Mouse (Mus musculus) urinary bladder, postnatal 4 days (tissue): Measurements from ENCODE around the gene Kcnq1.

ENCODE experiments used
- DNase-seq, 2 experiments: peaks; one replicate each; pipeline ENCODE4 v3.0.0; 2021 to 2022; ENCODE audit warnings: low spot score in 2 of 2

The Kcnq1 gene

DNA sequence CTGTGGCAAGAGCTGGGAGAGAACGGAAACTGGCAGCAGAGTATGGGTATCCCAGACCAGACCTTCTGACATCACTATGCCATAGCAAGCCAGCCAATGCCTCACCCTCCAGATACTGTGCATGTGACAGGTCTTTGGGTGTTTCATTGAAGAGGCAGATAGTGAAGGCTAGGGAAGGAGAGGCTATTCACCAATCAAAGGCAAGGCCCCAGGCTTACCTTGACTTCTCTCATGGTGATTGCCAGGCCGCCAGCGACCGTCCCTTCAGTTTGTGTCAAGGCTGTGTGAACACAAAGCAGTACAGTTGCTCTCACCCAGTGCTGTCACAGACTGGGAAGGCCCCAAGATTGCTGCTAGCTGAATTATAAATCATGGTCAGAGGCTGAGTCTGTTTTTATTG is 75.1 kb downstream of the Kcnq1 start:
- DNase-seq: no peak

DNA sequence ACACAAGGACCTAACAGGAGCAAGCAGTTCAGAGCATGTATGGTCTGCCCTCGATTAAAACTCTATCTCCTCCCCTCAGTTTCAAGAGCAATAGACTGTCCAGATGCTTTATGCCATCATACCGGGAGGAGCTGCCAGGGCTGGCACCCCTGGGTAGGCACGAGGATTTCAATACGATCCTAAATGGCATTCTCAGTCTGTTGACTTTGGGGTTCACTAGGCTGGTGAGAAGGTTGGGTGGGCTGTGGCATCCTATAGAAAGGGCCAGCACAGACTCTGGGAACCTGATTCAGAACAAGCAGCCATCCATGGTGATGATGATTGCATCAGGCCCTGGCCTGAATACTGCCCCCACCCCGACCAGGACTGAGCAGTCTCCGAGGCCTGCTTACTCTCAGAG is 79.3 kb downstream of the Kcnq1 start:
- no peak for DNase-seq

DNA sequence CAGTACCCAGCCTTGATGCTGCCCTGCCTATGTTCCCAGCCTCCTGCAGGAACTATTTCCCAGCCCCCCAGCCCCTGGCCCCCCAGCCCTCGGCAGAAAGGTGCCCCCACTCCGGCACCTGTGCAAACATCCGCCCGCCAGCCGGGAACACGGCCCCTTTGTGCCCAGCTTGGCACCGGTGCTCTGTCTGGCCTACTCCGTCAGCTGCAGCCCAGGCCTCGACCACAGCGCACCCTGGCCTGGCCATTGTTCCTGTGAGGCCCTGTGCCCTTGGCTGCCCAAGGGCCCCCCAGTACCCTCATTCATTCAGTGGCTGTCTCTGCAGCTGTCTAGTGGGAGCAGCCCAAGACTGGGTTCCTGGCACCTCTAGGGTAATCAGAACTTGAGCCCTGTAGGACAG is 80.2 kb downstream of the Kcnq1 start:
- peak in 1 of 2 experiments; percentile 15 for DNase-seq

DNA sequence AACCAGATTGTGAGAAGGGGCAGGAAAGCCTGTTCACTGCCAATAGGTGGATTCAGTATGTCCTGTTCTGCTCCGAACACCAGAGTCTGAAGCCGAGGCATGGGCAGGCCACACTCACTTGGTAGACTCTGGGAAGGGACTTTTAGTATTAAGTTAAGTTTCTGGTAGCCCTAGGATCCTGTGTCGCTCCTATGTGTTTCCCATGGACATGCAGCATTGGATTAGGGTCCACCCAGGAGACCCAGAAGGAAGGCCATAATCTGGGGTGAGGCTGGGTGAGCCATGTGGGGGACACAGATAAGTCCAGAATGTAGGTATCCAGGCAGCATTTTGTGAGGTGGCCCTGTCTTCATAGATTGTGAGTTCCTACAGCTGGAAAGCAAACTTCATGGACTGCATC is 81.0 kb downstream of the Kcnq1 start:
- peak in 1 of 2 experiments; percentile 11 for DNase-seq

DNA sequence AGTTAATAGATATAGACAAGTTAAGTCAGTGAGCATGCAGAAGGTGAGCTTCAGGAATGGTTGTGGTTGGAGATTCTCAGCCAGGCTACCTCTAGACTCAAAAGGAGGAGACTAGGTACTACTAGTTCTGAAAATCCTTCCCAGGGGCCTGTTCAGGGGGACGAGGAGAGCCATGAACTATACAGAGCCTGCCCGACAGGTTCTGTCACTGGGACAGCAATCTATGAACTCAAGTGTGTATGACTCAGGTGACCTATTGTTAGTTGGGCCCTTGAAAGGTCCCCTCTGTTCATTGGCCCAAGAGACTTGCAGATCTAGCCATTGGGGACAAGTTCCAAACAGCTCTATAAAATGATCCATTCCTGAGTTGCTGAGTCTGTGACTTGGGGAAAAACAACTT is 82.4 kb downstream of the Kcnq1 start:
- peak in 1 of 2 experiments; percentile 15 for DNase-seq

DNA sequence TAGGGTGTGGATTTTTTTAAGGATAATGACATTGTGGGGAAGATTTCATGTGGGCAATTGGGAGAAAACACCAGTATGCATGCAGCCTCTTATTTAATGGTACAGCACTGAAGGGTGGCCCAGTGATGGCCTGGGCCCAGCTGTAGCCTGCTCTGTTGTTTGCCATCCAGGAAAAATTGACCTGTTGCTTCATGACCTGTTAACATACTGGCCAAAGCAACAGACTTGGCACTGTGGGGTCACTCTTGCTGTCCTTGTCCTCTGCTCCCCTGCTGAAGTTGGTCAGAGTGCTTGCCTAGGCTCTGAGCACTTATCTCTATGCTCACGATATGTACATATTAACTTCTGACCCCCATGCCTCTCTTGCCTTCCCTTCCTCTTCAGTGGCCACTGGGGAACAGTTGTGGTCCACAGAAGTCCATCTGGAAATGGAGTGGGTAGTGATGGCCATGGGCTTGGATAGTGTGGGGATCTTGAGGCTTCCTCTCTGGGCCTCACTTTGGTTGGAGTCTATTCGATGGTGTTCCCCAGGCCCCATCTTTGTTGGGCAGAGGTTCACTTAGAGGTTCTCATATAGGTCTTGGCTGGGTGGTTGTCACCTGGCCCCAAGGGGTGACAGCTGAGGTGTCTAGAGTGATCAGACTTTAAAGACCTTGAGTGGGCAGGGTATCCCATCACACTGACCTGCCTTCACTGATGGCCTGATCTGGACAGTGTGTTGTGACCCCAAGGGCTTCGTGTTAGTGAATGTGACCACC is 84.0 kb downstream of the Kcnq1 start:
- DNase-seq: peak; percentile 5 to 52

DNA sequence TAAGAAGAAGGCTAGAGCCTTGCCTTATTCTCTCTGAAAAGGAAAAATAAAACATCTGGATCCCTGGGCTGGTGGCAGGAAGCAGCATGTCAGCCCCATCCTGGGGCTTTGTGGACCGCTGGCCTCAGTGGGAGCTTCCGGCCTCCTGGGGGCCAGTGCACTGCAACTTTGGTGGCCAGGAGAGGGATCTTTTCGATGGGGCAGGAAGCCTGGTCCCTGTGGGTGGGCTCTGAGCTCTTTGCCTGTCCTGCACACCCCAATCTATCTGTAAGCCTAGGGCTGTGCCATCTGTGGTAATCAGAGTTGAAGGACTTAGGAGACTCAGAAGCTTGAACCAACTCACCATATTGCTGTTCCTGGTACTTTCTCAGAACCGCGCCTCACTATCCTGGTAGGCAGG is 84.7 kb downstream of the Kcnq1 start:
- no peak for DNase-seq

DNA sequence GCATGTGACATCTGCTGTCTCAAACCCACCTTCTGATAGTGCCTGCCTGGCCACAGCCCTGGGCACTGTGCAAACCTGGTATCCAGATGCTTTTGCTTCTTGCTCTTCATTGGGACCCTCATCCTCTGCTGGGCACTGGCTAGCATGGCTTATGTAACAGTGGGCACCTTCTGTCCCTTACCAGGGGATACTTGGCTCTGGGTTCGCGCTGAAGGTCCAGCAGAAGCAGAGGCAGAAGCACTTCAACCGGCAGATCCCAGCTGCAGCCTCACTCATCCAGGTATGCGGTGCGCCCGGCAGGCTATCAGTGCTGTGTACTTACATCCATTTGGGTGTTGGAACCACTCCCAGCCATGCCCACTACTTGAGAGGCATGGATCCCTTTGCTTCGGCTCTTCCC is 86.2 kb downstream of the Kcnq1 start:
- DNase-seq: no peak

DNA sequence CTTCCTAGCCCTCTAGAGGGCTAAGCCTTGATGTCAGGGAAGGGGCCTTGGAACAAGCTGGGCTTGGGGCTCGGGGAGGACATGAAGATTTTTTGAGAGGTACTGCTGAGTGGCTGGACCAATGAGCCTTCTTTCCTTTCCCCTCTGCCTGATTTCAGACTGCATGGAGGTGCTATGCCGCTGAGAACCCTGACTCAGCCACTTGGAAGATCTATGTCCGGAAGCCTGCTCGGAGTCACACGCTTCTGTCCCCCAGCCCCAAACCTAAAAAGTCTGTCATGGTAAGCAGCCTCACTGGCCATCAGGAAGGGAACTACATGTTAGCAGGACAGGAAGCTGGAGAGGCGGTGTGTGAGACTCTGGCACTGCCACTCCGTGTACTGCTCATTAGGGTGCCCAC is 87.9 kb downstream of the Kcnq1 start:
- peak in 1 of 2 experiments; percentile 53 for DNase-seq

DNA sequence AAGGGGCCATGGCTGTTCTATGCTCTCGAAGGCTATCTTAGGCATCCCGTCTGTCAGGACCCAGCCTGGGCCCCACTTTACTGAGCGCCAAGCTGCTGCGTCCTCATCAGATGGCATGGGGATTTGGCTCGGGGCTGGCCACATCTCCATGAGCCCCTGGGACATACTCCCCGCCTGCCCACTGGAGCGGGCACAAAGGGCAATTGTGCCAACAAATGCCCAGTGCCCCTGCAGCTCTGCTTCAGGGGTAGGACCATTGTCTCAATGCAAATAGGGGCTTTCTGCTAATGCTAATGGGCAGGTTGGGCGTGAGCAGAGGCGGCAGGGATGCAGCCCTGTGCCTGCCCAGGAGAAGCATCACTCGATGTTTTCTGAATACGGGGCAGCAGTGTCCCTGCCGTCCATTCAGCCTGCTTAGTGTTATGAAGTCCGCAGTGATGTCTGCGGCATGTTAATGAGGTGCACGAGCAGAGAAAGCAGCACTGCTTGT is 91.8 kb downstream of the Kcnq1 start:
- no peak for DNase-seq

DNA sequence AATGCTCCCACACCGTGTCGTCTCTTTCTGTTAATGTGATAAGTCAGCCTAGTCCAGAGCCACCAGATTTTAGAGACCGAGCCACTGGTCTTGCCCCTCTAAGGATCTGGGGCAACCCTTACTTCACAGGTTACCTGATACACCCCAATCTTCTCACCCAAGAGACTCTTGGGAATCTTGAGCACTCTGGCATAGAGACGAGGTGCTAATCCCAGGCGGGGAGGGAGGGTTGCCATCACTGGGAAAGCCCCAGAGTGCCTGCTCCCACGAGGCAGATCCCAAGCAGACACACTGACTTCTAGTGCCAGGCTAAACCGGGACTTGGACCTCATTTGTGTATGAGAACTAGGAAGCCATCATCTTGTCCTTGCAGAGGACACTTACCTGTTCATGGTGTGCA is 92.3 kb downstream of the Kcnq1 start:
- no peak for DNase-seq

DNA sequence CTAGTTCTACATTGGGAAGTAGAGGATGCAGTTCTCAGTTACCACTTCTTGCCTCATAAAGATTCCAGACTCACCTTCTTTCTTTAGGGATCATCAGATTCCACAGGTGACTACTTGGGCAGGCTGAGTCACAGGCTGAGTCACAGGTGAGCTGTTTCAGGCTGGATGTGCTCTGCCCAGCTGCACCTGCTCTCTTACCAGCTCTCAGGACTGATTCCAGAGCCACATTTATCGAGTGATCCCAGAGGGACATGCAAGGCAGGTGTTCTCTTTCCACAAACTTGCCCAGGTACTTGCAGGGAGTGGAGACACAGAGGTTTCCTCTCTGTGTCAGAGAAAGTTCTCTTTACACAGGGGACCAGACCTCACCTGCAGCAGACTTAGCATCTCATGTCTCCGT is 95.1 kb downstream of the Kcnq1 start:
- no peak for DNase-seq

DNA sequence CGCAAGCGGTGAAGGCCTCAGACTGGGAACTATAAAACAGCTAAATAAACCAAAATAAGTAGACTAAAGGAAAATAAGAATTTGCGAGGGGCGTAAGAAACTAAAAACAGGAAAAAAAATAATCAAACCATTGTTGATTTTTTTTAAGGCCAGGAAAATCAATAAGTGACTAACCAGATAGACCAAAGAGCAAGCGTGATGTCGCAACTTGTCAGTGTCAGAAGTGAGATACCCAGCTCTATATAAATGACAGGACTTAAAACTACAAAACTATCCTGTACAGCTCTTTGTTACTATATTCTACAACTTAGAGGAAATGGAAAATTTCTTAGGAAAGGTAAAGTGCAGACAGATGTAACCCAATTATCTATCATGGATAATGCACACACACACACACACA is 97.7 kb downstream of the Kcnq1 start:
- no peak for DNase-seq

DNA sequence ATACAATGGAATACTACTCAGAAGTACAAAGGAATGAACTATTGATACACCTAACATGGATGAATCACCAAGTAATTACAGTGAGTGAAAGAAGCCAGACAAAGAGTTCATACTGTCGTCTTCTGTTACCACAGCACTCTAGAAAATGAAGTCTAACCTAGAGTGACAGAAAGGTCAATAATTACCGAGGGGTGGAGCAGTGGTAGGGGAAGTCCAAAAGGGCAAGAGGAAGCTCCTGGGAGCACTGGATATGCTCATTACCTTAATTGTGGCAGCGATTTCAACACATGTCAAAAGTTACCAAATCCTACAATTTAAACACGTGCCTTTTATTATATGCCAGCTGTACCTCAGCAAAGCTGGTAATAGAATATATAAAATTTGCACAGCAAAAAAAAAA is 100.9 kb downstream of the Kcnq1 start:
- no peak for DNase-seq

DNA sequence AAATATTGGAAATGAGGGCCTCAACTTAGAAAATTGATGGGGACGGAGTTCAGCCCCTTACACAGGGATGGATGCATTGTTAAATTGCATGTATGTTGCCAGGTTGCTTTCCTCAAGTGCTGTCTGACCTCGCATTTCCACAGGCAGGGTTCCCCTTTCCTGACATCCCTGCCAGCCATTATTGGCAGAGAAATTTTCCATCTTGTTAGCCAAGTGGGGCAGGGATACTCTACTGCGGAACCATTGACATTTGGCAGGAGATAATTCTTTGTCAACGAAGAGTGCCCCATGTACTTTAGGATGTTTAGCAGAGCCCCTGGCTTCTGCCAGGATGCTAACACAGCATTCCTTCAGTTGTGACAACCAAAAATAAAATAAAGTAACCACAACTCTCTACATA is 104.6 kb downstream of the Kcnq1 start:
- peak in 1 of 2 experiments; percentile 15 for DNase-seq

DNA sequence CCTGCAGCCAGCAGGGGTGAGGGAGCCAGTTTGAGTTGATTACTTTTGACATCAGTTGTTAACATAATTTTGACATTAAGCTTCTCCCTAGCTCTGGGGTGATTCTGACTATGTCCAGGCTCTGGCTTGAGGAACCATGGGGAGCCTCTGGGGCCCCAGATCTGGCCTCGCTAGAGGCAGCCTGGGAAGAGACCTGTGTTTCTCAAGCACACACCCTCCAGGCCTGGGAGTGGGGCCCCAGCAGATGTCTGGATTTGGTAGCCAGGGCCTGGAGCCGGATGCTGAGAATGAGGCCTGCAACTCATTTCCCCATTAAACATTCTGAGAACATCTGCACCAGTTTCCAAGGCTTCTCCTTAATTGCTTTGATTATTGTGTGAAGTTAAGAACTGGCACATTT is 145.0 kb downstream of the Kcnq1 start:
- no peak for DNase-seq

DNA sequence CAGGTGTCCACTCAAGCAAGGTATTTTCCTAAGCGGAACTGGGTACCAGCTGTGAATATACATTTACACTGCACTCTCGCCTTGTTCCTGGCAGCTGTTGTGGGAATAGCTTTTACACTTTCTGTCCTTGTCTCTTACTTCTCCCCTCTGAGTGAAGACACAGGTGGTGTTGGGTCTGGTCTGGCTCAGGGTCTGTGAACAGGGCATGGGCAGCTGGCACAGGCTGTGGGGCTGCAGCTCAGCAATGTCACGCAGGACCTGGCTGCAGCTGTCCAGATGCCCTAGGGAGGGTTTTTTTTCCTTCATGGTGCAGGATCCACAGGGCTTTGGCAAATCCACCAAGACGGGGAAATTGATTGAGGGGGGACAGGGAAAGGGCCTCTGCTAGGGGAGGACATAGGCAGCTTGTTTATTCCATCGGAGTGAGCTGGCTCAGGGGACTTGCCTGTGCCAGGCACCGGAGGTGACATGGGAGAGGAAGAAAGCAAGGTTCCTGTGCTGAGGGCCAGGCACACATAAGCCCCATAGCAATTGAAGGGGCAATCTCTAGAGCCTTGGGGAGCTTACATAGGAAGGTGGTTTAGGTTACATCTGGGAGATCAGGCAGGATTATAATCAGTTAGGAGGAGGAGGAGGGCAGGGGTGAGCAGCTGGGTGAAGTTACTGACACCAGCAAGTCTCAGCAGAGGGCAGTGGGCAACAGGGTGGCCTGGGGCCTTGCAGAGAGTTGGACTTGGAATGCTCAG is 147.1 kb downstream of the Kcnq1 start:
- no peak for DNase-seq

DNA sequence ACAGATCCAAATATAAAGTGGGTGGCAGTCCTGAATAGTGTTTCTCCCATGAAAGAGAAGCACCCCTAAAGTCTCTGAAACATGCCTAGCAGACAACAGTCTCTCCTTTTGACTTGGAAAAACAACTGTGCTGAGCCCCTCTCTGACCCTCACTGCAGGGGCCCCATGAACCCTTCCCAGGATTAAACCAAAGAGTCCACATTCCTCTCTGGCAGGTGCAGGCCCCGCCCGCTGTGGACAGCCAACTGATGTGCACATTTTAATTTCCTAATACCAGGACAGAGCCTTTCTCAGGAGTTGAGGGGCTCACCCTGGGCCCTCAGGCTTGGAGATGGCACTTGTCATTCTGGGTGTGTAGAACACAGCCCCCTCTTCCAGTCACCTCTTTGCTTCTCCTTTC is 148.7 kb downstream of the Kcnq1 start:
- no peak for DNase-seq

DNA sequence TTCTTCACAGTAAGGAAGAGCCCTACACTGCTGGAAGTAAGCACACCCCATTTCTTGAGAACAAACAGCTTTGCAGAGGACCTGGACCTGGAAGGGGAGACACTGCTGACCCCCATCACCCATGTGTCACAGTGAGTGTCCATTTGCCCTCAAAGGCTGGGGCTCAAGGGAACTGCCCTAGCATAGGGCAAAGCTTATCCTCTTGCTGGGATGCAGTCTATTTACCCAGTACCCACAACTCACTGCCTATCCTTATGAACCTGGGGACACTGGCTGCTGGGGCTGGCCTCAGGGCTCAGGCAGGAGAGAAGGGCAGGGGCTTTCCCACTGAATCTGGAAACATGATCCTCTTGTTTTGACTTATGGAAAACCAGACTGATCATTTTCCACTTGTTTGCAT is 155.1 kb downstream of the Kcnq1 start:
- DNase-seq: no peak

DNA sequence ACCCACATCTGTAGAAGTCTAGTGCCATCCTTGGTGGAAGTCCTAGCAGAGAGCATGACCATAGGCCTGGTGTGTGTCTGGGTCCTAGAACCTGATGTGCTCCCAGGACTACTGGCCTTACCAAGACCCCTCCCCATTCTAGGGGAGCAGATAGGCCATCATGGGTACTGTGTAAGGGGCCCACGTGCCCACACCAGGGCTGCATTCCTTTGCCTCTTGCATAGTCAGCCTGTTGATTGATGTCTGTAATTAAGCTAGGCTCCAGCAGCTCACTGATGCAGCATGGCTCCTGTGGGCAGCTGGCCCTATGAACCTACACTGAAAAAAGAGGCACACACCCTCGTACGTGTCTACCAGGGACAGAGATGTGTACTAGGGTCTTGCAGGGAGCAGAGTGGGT is 157.4 kb downstream of the Kcnq1 start:
- DNase-seq: no peak

DNA sequence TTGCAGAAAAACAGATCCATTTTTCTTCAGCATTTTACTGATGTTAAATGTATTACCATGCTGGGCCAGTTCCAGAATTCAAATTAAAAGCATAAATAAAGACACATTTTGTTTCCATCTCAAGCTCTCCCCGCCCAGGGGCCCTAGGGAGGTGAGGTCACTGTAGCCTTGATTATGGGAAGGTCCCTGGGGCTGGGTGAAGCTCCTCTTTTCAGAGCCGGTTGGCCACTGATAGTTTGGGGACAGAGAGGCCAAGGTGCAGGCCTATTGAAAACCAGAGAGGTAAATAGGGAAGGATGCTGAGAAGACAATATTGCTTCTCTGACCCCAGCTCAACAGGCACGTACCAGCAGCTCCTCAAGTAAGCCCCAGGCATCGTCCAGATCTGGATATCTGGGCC is 157.8 kb downstream of the Kcnq1 start:
- DNase-seq: peak in 1 of 2 experiments; percentile 16

DNA sequence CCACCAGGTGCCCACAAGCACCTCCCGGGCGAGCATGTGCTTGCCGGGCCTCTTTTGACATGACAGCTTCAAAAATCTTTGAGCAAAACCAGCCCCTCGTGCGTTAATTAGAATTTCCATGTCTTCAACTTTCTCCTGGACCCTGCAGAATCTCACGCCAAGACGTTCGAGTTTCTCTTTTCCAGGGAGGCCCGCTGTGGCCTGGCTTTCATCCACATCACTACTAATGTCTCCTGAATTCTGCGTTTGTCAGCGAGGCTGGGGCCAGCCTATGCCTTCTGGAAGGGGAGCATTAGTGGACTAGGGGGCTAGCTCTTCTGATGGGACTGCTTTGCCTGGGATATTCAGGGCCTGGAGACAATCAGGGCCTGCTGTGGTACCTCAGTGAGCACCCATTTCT is 159.2 kb downstream of the Kcnq1 start:
- DNase-seq: no peak

DNA sequence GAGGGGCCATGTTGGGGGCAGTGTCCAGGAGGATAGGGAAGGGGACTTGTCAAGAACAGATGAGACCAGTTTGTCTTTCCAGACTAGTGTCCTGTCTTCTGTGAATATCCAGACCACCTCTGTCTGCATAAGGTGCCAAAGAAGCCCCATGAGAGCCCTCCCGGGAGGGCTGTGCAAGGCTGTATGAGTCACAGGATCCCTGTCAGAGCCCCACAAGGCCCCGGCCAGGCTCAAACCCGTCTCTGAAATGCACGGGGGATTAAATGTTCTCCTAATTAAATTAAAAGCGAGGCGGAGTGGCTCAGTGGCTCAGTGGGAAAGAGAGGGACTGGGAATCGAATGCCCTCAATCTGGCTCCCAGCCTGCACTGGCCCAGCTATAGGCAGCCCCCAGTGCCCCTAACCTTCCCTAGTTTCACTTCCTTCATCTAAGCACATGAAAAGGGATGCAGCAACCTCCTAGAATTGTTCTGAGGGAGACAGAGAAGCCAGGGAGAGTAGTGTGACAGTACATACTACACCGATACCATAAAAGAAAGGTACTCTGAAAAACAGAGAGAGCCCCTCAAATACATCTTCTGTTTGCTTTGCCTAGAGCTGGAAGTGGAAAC is 159.8 kb downstream of the Kcnq1 start:
- DNase-seq: peak in 1 of 2 experiments; percentile 14
